11 mouse cellular contexts compared by ENCODE assay signal in the genomic region with DNA sequence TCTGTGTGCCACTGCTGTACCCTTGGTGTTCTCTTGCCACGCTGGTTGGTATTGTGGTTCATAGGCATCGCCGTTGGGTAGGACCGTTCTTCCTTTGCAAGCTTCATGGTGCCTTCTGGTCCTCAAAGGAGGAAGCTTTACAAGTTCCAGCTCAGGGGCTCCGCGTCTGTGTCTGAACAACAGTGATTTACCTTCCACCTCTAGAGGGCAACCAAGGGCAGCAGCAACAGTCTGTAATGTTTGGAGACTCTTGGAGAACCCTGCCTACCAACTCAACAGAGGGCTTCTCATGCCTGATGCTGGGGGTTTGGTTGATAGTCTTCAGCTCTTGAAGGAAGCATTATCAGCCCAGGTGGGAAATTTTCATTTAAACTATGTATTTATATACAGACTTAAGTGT. TPM values are rescaled to one million over a fixed set of nuclear protein-coding genes. Genes with fewer than 3 reads are reported as not detected.
DNase-seq lines count a peak whose midpoint lies in the region; ATAC-seq lines count a peak whose summit lies in the region.
"Had no signal": no experiment of that assay in that cellular context is flagged by ENCODE, and none has a peak within 500 bp of the region (broad histone marks: within the 10 kb centered on the region; RNA-seq: fewer than 3 reads in every experiment).

No protein-coding gene starts in this region.

- H3K9ac ChIP-seq in kidney, embryonic 16.5 days (replicated peaks; ENCODE audit: low read length): no peak overlapping the region
- no peak overlapping the region for H3K9ac ChIP-seq in forebrain, embryonic 12.5 days
- H3K9ac ChIP-seq: embryonic facial prominence, embryonic 13.5 days; liver, embryonic 15.5 days; stomach, embryonic 15.5 days had no signal

- 74% methylated on average over 6 of the region's 6 CpGs for WGBS in kidney, embryonic 16.5 days
- 78% methylated on average over 6 of the region's 6 CpGs for WGBS in forebrain, embryonic 12.5 days

- no peaks in the 10 kb centered on the region for H3K9me3 ChIP-seq in kidney, embryonic 16.5 days (ENCODE audit: low read length)
- H3K9me3 ChIP-seq in forebrain, embryonic 12.5 days: no peaks in the 10 kb centered on the region
- H3K9me3 ChIP-seq: embryonic facial prominence, embryonic 13.5 days; liver, embryonic 15.5 days; stomach, embryonic 15.5 days had no signal

- no peak for ATAC-seq in kidney, embryonic 16.5 days (ENCODE audit: low FRiP score, low TSS enrichment)
- ATAC-seq in granulocyte monocyte progenitor cell, adult 5-6 weeks (replicated peaks; ENCODE audit: poor library complexity, severe bottlenecking): peak; percentile 81
- no peak for ATAC-seq in forebrain, embryonic 12.5 days (ENCODE audit: low FRiP score)

- H3K27ac ChIP-seq in kidney, embryonic 16.5 days (ENCODE audit: low read length): no peak overlapping the region
- H3K27ac ChIP-seq in forebrain, embryonic 12.5 days: no peak overlapping the region
- H3K27ac ChIP-seq: embryonic facial prominence, embryonic 13.5 days; liver, embryonic 15.5 days; stomach, embryonic 15.5 days had no signal

- intact Hi-C loops in left cerebral cortex, postnatal 10 days (cut with DNase I): no loop called here

- H3K4me2 ChIP-seq in kidney, embryonic 16.5 days (replicated peaks; ENCODE audit: low read depth, low read length): no peak overlapping the region
- H3K4me2 ChIP-seq in forebrain, embryonic 12.5 days: no peak overlapping the region
- H3K4me2 ChIP-seq: embryonic facial prominence, embryonic 13.5 days; liver, embryonic 15.5 days; stomach, embryonic 15.5 days had no signal

- no peaks in the 10 kb centered on the region for H3K27me3 ChIP-seq in kidney, embryonic 16.5 days (ENCODE audit: insufficient read depth, low read length)
- no peaks in the 10 kb centered on the region for H3K27me3 ChIP-seq in forebrain, embryonic 12.5 days
- H3K27me3 ChIP-seq: embryonic facial prominence, embryonic 13.5 days; liver, embryonic 15.5 days; stomach, embryonic 15.5 days had no signal

- no peaks in the 10 kb centered on the region for H3K36me3 ChIP-seq in kidney, embryonic 16.5 days (ENCODE audit: insufficient read depth, low read length)
- H3K36me3 ChIP-seq in forebrain, embryonic 12.5 days (replicated peaks): no peaks in the 10 kb centered on the region
- H3K36me3 ChIP-seq: embryonic facial prominence, embryonic 13.5 days; liver, embryonic 15.5 days; stomach, embryonic 15.5 days had no signal

- no peak overlapping the region for H3K4me3 ChIP-seq in kidney, embryonic 16.5 days (ENCODE audit: low read length)
- H3K4me3 ChIP-seq in forebrain, embryonic 12.5 days (replicated peaks): no peak overlapping the region
- H3K4me3 ChIP-seq: embryonic facial prominence, embryonic 13.5 days; liver, embryonic 15.5 days; stomach, embryonic 15.5 days had no signal

- H3K4me1 ChIP-seq in kidney, embryonic 16.5 days (ENCODE audit: insufficient read depth, low read length): no peaks in the 10 kb centered on the region
- H3K4me1 ChIP-seq in forebrain, embryonic 12.5 days: no peaks in the 10 kb centered on the region
- H3K4me1 ChIP-seq: embryonic facial prominence, embryonic 13.5 days; liver, embryonic 15.5 days; stomach, embryonic 15.5 days had no signal

- peak; percentile 49 for DNase-seq in kidney, adult 18-20 months
- DNase-seq in NIH3T3 (ENCODE audit: low read depth): peak; percentile 44
- DNase-seq in cerebellum, adult 9-10 months: peak; percentile 73
- peak; percentile 46 to 48 for DNase-seq in left cerebral cortex, postnatal 10 days (ENCODE audit: extremely low spot score in 1 of 2, low spot score in 2 of 2)
- peak; percentile 55 for DNase-seq in retina, postnatal 1 day

RNA-seq across cellular contexts. Expression of a gene that starts 7.8 kb away (rescaled TPM):
- not detected in 2 replicates for polyA plus RNA-seq in kidney, embryonic 16.5 days (2015; fragmentation: Nextera tagmentation; extraction: Ambion mirVana)
- total RNA-seq in granulocyte monocyte progenitor cell, adult 5-6 weeks (2014; fragmentation: Nextera tagmentation): not detected in 2 replicates
- not detected in 2 replicates for total RNA-seq in granulocyte monocyte progenitor cell, adult 5-6 weeks (2017)
- under 1 TPM; 0.19 to 0.20 TPM for total RNA-seq in left cerebral cortex, postnatal 10 days (2021)
- 0.13 TPM in 1 of 2 replicates, not detected in the other for polyA plus RNA-seq in forebrain, embryonic 12.5 days (2016; fragmentation: Nextera tagmentation; extraction: Ambion mirVana)
- polyA plus RNA-seq: embryonic facial prominence, embryonic 13.5 days; liver, embryonic 15.5 days; stomach, embryonic 15.5 days had no signal
